Mouse (Mus musculus): Measurements from ENCODE around the gene Cct2. TPM values are rescaled to one million over a fixed set of nuclear protein-coding genes. Genes with fewer than 3 reads are reported as not detected.

Cct2 gene
- polyA plus RNA-seq, 1 experiment, result 56.1 TPM

DNA sequence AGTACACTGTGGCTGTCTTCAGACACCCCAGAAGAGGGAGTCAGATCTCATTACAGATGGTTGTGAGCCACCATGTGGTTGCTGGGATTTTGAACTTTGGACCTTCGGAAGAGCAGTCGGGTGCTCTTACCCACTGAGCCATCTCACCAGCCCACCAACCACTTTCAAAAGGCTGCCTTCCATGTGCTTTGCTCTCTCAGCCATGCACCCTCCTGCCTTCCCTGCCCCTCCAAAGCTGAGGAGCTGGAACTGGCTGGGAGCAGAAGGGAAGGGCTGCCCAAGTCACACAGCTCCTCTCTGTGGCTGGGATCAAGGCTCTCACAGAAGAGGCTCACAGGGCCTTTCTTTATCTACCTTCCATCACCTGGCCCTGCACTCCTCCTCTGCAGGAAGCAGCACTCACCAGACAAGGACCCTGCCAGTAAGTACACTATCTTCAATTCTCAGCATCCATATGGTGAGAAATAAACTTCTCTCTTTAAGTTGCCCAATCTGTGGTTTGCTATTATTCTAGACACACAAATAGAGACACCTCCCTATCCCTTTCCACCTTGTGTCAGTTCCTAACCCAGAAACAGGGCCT lies 33.6 kb upstream of the Cct2 start:
- peaks cover 9% of the 10 kb centered on the region for H3K4me1 ChIP-seq (ENCODE audit: control insufficient read depth, insufficient read depth, low read length)
- H3K4me3 ChIP-seq (replicated peaks; ENCODE audit: extremely low read depth, low read depth, low read length), result no peak overlapping the region
- 80% methylated on average over 2 of the region's 2 CpGs for WGBS
- TF ChIP-seq CTCF (IDR thresholded peaks at IDR 0.05; ENCODE audit: insufficient read depth, low read length) (no peak), POLR2A (IDR thresholded peaks at IDR 0.05; ENCODE audit: borderline replicate concordance, extremely low read depth, low read depth, low read length) (no peak)
- no peak for DNase-seq

GRCm38 (mm10) chr10:117096096-117096495 lies 32.5 kb upstream of the Cct2 start:
- DNase-seq, result no peak
- TF ChIP-seq POLR2A (IDR thresholded peaks at IDR 0.05; ENCODE audit: borderline replicate concordance, extremely low read depth, low read depth, low read length) (no peak), CTCF (IDR thresholded peaks at IDR 0.05; ENCODE audit: insufficient read depth, low read length) (no peak)
- Histone ChIP-seq H3K4me1 (ENCODE audit: control insufficient read depth, insufficient read depth, low read length) (peaks cover 9% of the 10 kb centered on the region), H3K4me3 (replicated peaks; ENCODE audit: extremely low read depth, low read depth, low read length) (no peak overlapping the region)
- WGBS, result 83% methylated on average over 6 of the region's 6 CpGs

DNA sequence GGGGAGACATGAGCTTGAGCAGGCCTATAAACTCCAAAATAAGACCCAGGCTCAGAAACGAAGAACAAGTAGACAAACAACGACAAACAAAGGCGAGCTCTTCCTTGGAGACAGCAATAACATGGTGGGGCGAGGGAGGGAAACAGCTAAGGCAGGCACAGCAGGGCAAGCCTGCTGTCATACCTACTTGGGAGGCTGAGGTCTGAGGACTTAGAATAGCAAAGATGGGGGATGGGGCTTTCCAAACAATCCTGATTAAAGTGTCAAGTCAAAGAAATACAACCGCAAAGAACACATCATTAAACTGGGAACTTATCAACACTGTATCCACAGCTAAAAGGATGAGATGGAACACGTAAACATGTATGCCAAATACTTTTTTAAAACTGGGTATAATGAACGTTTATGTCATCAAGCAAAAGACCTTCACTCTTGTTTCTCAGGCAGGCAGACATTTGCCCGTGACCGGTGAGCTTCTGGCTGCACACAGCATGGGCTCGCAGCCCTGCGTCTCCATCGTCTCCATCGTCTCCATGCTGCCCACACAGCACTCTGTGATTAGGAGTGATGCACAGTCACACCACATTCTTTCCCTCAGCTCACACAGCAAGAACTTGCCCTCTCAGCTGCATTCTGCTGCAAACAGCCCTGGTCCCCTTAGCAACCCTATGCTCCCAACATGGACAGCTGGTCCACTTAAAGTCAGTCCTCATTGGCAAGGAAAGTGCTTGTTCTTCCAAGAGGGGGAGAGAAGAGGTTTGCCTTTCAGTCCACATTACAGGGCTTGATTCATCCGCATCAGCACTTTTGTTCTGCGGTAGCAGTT lies 31.1 kb upstream of the Cct2 start:
- WGBS, result 39% methylated on average over 15 of the region's 15 CpGs
- H3K4me1 ChIP-seq (ENCODE audit: control insufficient read depth, insufficient read depth, low read length), result peaks cover 9% of the 10 kb centered on the region
- no peak for TF ChIP-seq CTCF (IDR thresholded peaks at IDR 0.05; ENCODE audit: insufficient read depth, low read length)
- TF ChIP-seq POLR2A (IDR thresholded peaks at IDR 0.05; ENCODE audit: borderline replicate concordance, extremely low read depth, low read depth, low read length), result no peak
- no peak overlapping the region for H3K4me3 ChIP-seq (replicated peaks; ENCODE audit: extremely low read depth, low read depth, low read length)
- peak; percentile 21 for DNase-seq

- DNase-seq, result no peak
These were observed 26.0 kb upstream of the Cct2 start for GRCm38 (mm10) chr10:117089628-117090027.

GRCm38 (mm10) chr10:117081914-117082359 lies 18.3 kb upstream of the Cct2 start:
- 69% methylated on average over 2 of the region's 2 CpGs for WGBS
- Histone ChIP-seq H3K4me3 (replicated peaks; ENCODE audit: extremely low read depth, low read depth, low read length) (no peak overlapping the region), H3K4me1 (ENCODE audit: control insufficient read depth, insufficient read depth, low read length) (peaks cover 3% of the 10 kb centered on the region; the same call in 1 of the 2 replicates)
- no peak for TF ChIP-seq POLR2A (IDR thresholded peaks at IDR 0.05; ENCODE audit: borderline replicate concordance, extremely low read depth, low read depth, low read length)
- no peak for TF ChIP-seq CTCF (IDR thresholded peaks at IDR 0.05; ENCODE audit: insufficient read depth, low read length)
- no peak for DNase-seq

More at GRCm38 (mm10) chr10:117089628-117090027, 26.0 kb upstream of the Cct2 start:
- no peak overlapping the region for H3K4me3 ChIP-seq (replicated peaks; ENCODE audit: extremely low read depth, low read depth, low read length)
- TF ChIP-seq POLR2A (IDR thresholded peaks at IDR 0.05; ENCODE audit: borderline replicate concordance, extremely low read depth, low read depth, low read length) (no peak), CTCF (IDR thresholded peaks at IDR 0.05; ENCODE audit: insufficient read depth, low read length) (no peak)
- 36% methylated on average over 4 of the region's 4 CpGs for WGBS
- peaks cover 4% of the 10 kb centered on the region for H3K4me1 ChIP-seq (ENCODE audit: control insufficient read depth, insufficient read depth, low read length)

- Histone ChIP-seq H3K4me3 (replicated peaks; ENCODE audit: extremely low read depth, low read depth, low read length) (no peak overlapping the region), H3K4me1 (ENCODE audit: control insufficient read depth, insufficient read depth, low read length) (peaks cover 3% of the 10 kb centered on the region; the same call in 1 of the 2 replicates)
- TF ChIP-seq CTCF (IDR thresholded peaks at IDR 0.05; ENCODE audit: insufficient read depth, low read length), result no peak
- no peak for TF ChIP-seq POLR2A (IDR thresholded peaks at IDR 0.05; ENCODE audit: borderline replicate concordance, extremely low read depth, low read depth, low read length)
- WGBS, result 74% methylated on average over 4 of the region's 4 CpGs
- DNase-seq, result no peak
These were observed 17.7 kb upstream of the Cct2 start for GRCm38 (mm10) chr10:117081326-117081725.

GRCm38 (mm10) chr10:117078284-117078683 lies 14.7 kb upstream of the Cct2 start:
- no peak overlapping the region for H3K4me3 ChIP-seq (replicated peaks; ENCODE audit: extremely low read depth, low read depth, low read length)
- 77% methylated on average over 6 of the region's 6 CpGs for WGBS
- no peak for DNase-seq
- TF ChIP-seq POLR2A (IDR thresholded peaks at IDR 0.05; ENCODE audit: borderline replicate concordance, extremely low read depth, low read depth, low read length) (no peak), CTCF (IDR thresholded peaks at IDR 0.05; ENCODE audit: insufficient read depth, low read length) (peak; percentile 57)
- H3K4me1 ChIP-seq (ENCODE audit: control insufficient read depth, insufficient read depth, low read length), result peaks cover 3% of the 10 kb centered on the region; the same call in 1 of the 2 replicates

DNA sequence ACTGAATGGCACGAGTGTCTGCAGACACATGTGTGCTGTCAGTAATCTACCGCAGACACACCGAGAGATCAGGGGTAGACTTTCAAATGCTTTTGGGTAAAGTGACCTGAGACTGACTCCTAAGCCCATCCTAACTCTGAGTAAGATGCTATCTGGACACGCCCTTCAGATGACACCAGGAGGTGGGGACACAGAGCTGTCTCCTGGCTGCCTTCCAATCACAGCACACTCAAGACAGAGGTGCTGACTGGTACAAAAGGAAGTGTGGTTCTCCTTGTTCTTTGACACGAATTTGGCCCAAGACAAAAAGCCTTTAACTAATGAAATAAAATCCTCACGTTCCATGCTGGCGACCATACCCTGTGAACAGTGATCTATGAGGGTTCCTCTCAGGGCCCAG lies 9.6 kb upstream of the Cct2 start:
- H3K4me3 ChIP-seq (replicated peaks; ENCODE audit: extremely low read depth, low read depth, low read length), result no peak overlapping the region
- DNase-seq, result no peak
- no peaks in the 10 kb centered on the region for H3K4me1 ChIP-seq (ENCODE audit: control insufficient read depth, insufficient read depth, low read length)
- WGBS, result 67% methylated on average over 7 of the region's 7 CpGs
- TF ChIP-seq POLR2A (IDR thresholded peaks at IDR 0.05; ENCODE audit: borderline replicate concordance, extremely low read depth, low read depth, low read length), result no peak

DNA sequence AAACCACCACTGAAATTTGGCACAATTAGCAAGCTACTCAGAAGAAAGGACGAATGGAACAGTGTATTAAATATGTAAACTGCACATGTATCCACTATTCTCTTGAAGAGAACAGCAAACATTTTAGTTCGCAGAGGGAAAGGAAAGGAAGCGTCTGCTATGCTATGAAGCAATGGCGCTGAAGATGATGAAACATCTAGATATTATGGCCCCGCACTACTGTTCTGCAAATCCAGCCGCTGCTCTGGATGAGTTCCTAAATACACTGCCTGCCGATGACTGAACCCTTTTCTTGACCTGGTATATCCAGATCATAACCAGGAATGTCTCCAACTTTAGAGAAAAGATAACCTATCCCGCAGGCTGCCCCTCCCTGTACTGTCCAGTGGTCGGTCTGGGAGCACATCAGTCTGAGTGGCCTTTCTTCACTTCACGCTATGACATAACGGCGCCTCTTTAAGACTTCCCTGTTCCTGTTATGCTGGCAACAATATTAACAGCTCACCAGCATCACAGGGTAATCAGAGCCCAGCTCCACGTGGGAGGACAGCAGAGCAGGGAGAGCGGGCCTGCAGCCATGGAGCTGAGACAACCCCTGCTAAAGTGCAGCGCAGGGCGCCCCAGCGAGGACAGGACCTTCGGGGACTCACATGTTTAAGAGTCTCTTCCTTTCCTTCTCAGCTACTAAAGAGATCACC lies 8.7 kb upstream of the Cct2 start:
- WGBS, result 73% methylated on average over 18 of the region's 18 CpGs
- DNase-seq, result no peak
- Histone ChIP-seq H3K4me1 (ENCODE audit: control insufficient read depth, insufficient read depth, low read length) (no peaks in the 10 kb centered on the region), H3K4me3 (replicated peaks; ENCODE audit: extremely low read depth, low read depth, low read length) (no peak overlapping the region)
- TF ChIP-seq POLR2A (IDR thresholded peaks at IDR 0.05; ENCODE audit: borderline replicate concordance, extremely low read depth, low read depth, low read length), result no peak
- no peak for TF ChIP-seq CTCF (IDR thresholded peaks at IDR 0.05; ENCODE audit: insufficient read depth, low read length)
